Mouse (Mus musculus) kidney, adult 9 months (tissue): ENCODE results near the gene AA986860.

Source experiments
- DNase-seq: peaks from one replicate; pipeline ENCODE4 v3.0.0; 2022

The AA986860 gene

GRCm38 (mm10) chr1:130779867-130780266 lies 48.1 kb downstream of the AA986860 start:
- DNase-seq: no peak

- DNase-seq: peak; percentile 55
These were observed 52.3 kb downstream of the AA986860 start for GRCm38 (mm10) chr1:130784054-130784453.

GRCm38 (mm10) chr1:130787001-130787400 lies 55.2 kb downstream of the AA986860 start:
- peak; percentile 58 for DNase-seq

GRCm38 (mm10) chr1:130789512-130790451 lies 58.0 kb downstream of the AA986860 start:
- no peak for DNase-seq
